Mouse (Mus musculus) mouse trophoblast stem cell (cell line): ENCODE data around the gene Hacd1.

Experiments used
- in situ Hi-C, 2 experiments: fragments of 300-500 bp; cut with MseI, MboI; formaldehyde crosslinking; loops; 2 replicates in 1 of 2; 3 replicates in 1 of 2; pipeline ENCODE4 v1.15.1; 2025

The Hacd1 gene

GRCm38 (mm10) chr2:14005121-14005520 is 50.8 kb downstream of the Hacd1 start:
- in situ Hi-C loops, result no loop called here

GRCm38 (mm10) chr2:13960136-13960535 is 95.8 kb downstream of the Hacd1 start:
- in situ Hi-C loops, result no loop called here

- in situ Hi-C loops, result no loop called here
Measured at GRCm38 (mm10) chr2:13956463-13956862, 99.5 kb downstream of the Hacd1 start.

GRCm38 (mm10) chr2:13938118-13938517 is 117.8 kb downstream of the Hacd1 start:
- in situ Hi-C loops, result no loop called here

- in situ Hi-C loops, result no loop called here
Measured at GRCm38 (mm10) chr2:13935343-13935742, 120.6 kb downstream of the Hacd1 start.

DNA sequence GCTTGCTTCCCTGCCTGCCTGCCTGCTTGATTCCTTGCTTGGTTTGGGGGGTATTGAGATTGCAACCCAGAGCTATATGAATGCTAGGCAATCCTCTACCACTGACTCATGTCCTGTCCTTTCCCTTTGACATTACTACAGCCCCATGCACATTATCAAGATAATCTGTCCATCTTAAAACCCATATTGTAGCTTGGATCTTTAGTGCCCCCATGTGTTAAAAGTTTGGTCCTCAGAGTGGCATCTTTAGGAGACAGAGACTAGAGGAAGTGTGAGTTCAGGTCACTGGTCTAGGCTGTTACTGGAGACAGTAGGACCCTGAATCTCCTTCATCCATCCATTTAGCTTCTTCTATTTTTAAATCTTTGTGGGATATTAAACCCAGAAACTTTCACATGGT is 123.7 kb downstream of the Hacd1 start:
- in situ Hi-C loops, result no loop called here

GRCm38 (mm10) chr2:13930724-13931123 is 125.2 kb downstream of the Hacd1 start:
- in situ Hi-C loops, result no loop called here

DNA sequence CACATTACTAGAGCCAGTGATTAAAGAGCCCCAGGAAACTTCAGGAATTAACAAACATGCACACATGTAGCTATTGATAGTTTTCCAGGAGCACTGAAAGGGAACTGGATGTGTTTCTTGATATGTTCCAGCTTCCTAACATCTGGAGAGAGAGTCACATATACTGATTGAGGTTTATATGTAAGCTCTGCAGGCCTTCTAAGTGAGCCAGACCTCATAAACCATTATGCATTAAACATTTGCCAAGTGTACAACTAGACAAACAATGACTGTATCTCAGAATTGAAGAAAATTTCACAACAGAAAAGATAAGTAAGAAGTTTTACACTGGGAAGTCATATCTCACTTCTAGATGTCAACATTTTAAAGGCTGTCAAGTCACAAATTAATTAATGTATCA is 167.4 kb downstream of the Hacd1 start:
- in situ Hi-C loops, result no loop called here

DNA sequence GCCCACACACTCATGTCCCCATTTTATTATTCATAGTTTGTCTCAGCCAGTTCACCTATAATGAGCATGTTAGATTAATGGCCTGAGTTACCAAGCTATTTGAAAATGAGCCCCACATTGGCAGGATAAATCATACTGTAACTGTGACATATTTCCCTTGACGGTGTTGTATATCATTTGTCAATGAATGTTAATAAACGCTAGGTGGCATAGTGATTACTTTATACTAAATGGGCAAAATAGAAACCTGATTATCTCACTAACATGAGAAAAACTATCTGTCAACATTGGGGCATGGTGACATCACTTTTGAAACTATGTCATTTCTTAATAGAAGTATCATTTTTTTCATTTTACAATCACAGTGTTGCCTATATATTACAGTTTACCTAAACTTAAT is 198.5 kb downstream of the Hacd1 start:
- in situ Hi-C loops, result no loop called here

DNA sequence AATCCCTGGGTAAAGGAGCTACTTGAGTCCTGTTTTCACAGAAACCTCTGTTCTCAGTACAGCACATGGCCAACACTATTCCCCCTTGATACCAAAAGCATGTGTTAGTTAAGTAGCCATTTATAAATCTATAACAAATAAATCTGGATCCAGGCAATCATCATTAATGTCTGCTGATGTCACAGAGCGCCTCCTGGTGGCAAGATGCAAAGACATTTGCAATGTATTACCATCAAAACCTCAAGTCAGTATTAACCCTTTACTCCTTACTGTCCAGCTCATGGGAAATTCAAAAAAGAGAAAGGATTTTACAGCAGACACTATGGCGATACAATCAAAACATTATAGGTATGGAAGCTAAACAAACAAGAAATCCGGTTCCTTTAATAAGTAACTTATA is 200.4 kb downstream of the Hacd1 start:
- in situ Hi-C loops, result no loop called here

- in situ Hi-C loops, result no loop called here
Measured at GRCm38 (mm10) chr2:13836310-13836709, 219.6 kb downstream of the Hacd1 start.

DNA sequence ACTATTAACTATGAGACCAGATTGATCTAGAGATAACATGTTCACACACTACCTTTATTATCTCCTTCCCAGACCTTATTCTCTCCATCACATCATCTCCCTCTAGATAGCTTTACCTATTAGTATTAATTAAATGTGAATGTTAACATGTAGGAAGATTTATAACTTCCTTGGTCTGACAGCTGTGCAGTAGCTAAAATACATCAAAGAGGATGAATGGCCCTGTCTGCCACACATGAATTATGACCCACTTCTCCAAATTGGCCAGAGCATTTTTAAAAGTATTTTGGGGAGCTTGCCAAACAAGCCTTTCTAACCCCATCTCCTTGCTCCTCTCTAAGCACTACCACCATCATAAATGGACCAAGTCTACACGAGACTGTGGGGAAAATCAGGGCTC is 220.9 kb downstream of the Hacd1 start:
- in situ Hi-C loops, result no loop called here

- in situ Hi-C loops, result no loop called here
Measured at GRCm38 (mm10) chr2:13816645-13817044, 239.3 kb downstream of the Hacd1 start.

DNA sequence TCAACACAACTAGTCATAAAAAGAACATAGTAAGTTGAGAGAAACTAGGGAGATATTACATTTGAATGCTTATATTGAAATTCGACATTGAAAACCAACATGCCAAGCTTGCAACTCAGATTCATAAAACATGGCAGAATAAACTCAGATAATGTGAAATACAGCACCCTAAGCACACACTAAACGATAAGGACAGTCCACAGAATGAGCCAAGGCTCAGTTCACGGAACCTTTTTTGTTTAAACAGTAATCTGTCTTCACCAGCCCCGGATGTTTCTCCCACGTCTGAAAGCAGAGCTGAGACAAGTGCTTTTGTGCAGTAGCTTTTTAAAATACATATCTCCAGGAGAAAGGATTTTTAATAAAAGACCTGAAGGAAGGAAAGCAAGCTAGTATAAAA is 247.3 kb downstream of the Hacd1 start:
- in situ Hi-C loops, result no loop called here

- in situ Hi-C loops, result no loop called here
Measured at GRCm38 (mm10) chr2:13808008-13808407, 247.9 kb downstream of the Hacd1 start.

DNA sequence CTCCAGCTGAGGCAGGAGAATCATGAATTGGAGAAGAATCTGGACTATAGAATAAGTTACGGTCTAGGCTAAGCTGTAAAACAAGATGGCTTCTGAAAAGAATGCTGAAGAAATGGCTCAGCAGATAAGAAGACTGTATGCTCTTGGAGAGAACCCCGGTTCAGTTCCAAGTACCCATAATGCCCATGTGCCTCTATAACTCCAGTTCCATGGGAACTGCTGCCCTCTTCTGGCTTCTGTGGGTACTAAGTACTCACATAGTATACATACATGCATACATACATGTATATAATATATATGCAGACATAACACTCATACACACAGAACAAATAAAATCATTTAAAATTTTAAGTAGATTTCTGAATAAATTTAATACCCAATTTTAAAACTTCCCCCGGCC is 249.8 kb downstream of the Hacd1 start:
- in situ Hi-C loops, result no loop called here

DNA sequence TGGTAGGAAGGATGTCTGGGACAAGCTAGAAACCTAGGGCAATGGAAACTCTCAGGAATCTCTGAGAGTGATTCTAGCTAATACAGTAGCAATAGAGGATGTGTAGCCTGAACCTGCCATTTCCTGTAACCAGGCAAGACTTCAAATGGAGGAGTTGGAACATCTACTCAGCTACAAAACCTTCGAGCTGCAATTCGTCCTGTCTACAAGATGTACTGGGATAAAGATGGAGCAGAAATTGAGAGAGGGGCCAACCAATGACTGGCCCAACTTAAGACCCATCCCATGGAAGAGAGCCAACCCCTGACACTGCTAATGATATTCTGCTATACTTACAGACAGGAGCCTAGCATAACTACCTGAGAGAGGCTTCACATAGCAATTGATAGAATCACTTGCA is 255.3 kb downstream of the Hacd1 start:
- in situ Hi-C loops, result no loop called here
